ENCODE assay signal across 7 mouse cellular contexts in genomic region chr16:30596959-30597681, GRCm38 (mm10). TPM values are rescaled to one million over a fixed set of nuclear protein-coding genes. Genes with fewer than 3 reads are reported as not detected.
DNase-seq lines count a peak whose midpoint lies in the region; ATAC-seq lines count a peak whose summit lies in the region.

No protein-coding gene starts in this region.

- no peak overlapping the region for H3K9ac ChIP-seq in intestine, embryonic 14.5 days (ENCODE audit: low read length)
- peak overlapping the region; percentile 18; the same call in 1 of the 2 replicates for H3K9ac ChIP-seq in midbrain, embryonic 11.5 days (ENCODE audit: low read length)

- ATAC-seq in intestine, embryonic 14.5 days (replicated peaks; ENCODE audit: low FRiP score, low TSS enrichment, low read depth), result 0 out of 2 replicates have a peak, but pooled peaks have one; percentile 12
- peak; percentile 41 for ATAC-seq in midbrain, embryonic 11.5 days (ENCODE audit: low FRiP score)

- 0 out of 2 replicates have a peak, but pooled peaks cover 4% of the 10 kb centered on the region for H3K27me3 ChIP-seq in intestine, embryonic 14.5 days (replicated peaks; ENCODE audit: control insufficient read depth, insufficient read depth, low read length)
- H3K27me3 ChIP-seq in midbrain, embryonic 11.5 days (ENCODE audit: control insufficient read depth, insufficient read depth, low read length), result peaks cover 18% of the 10 kb centered on the region

- WGBS in intestine, embryonic 14.5 days, result 12% methylated on average over 16 of the region's 16 CpGs
- 11% methylated on average over 16 of the region's 16 CpGs for WGBS in midbrain, embryonic 11.5 days

- peaks cover 18% of the 10 kb centered on the region for H3K4me1 ChIP-seq in intestine, embryonic 14.5 days (replicated peaks; ENCODE audit: control insufficient read depth, insufficient read depth, low read length)
- peaks cover 13% of the 10 kb centered on the region for H3K4me1 ChIP-seq in midbrain, embryonic 11.5 days (ENCODE audit: control insufficient read depth, insufficient read depth, low read length)

- no peak overlapping the region for H3K4me3 ChIP-seq in intestine, embryonic 14.5 days (ENCODE audit: low read depth, low read length)
- no peak overlapping the region for H3K4me3 ChIP-seq in midbrain, embryonic 11.5 days (ENCODE audit: low read depth, low read length)

- no peaks in the 10 kb centered on the region for H3K9me3 ChIP-seq in intestine, embryonic 14.5 days (ENCODE audit: control insufficient read depth, low read length)
- no peaks in the 10 kb centered on the region for H3K9me3 ChIP-seq in midbrain, embryonic 11.5 days (ENCODE audit: control insufficient read depth, low read length)

- no peak overlapping the region for H3K27ac ChIP-seq in intestine, embryonic 14.5 days (ENCODE audit: low read depth)
- no peak overlapping the region for H3K27ac ChIP-seq in midbrain, embryonic 11.5 days (ENCODE audit: low read depth, low read length)

- H3K36me3 ChIP-seq in intestine, embryonic 14.5 days (ENCODE audit: control insufficient read depth, insufficient read depth, low read length), result no peaks in the 10 kb centered on the region
- H3K36me3 ChIP-seq in midbrain, embryonic 11.5 days (ENCODE audit: control insufficient read depth, insufficient read depth, low read length), result no peaks in the 10 kb centered on the region

- H3K4me2 ChIP-seq in intestine, embryonic 14.5 days (ENCODE audit: low read length), result peak overlapping the region; percentile 31
- peak overlapping the region; percentile 36 for H3K4me2 ChIP-seq in midbrain, embryonic 11.5 days

- intact Hi-C loops in gastrocnemius, postnatal 36 days (cut with DNase I), result loop anchor here (1.0 to 5.0 kb wide), 4 partner anchors 275 to 755 kb away; no protein-coding TSS in a partner anchor
- intact Hi-C loops in left cerebral cortex, postnatal 36 days (cut with DNase I), result loop anchor here (1.0 to 10.0 kb wide), 3 partner anchors 380 to 758 kb away; no protein-coding TSS in a partner anchor

- peak; percentile 92 for DNase-seq in adrenal gland, adult 18-20 months (ENCODE audit: low spot score in 2 of 2)
- peak; percentile 96 for DNase-seq in embryo, embryonic 10.5 days (ENCODE audit: low spot score)
- peak; percentile 78 to 89 for DNase-seq in gastrocnemius, postnatal 36 days
- peak; percentile 98 for DNase-seq in intestine, embryonic 14.5 days (ENCODE audit: low spot score)
- peak; percentile 88 to 93 for DNase-seq in left cerebral cortex, postnatal 36 days (ENCODE audit: low spot score in 2 of 2)
- DNase-seq in midbrain, embryonic 11.5 days (ENCODE audit: low spot score, missing footprints), result peak; percentile 99
- DNase-seq in skeletal muscle tissue, adult 2 months (ENCODE audit: low read depth, low spot score), result peak; percentile 70

RNA-seq across cellular contexts. Expression of gene Fam43a, which starts 2.4 kb away (rescaled TPM):
- total RNA-seq in adrenal gland, adult 18-20 months (2021), result 10 to 100 TPM; 24.6 to 30.9 TPM
- 1 to 10 TPM; 5.4 to 6.3 TPM for total RNA-seq in gastrocnemius, postnatal 36 days (2021)
- 5.9 and 6.8 TPM in 2 replicates for polyA plus RNA-seq in intestine, embryonic 14.5 days (2014; fragmentation: Nextera tagmentation; extraction: Ambion mirVana)
- total RNA-seq in left cerebral cortex, postnatal 36 days (2021), result 10 to 100 TPM; 14.6 to 15.9 TPM
- 5.4 and 6.1 TPM in 2 replicates for polyA plus RNA-seq in midbrain, embryonic 11.5 days (2014; fragmentation: Nextera tagmentation; extraction: Ambion mirVana)

RNA-seq across cellular contexts. Expression of gene Lsg1, which starts 9.7 kb away (rescaled TPM):
- total RNA-seq in adrenal gland, adult 18-20 months (2021), result 10 to 100 TPM; 38.5 to 39.5 TPM
- total RNA-seq in gastrocnemius, postnatal 36 days (2021), result 10 to 100 TPM; 17.5 to 20.2 TPM
- polyA plus RNA-seq in intestine, embryonic 14.5 days (2014; fragmentation: Nextera tagmentation; extraction: Ambion mirVana), result 69.4 and 70.3 TPM in 2 replicates
- total RNA-seq in left cerebral cortex, postnatal 36 days (2021), result 10 to 100 TPM; 20.4 to 21.8 TPM
- 84.7 and 89.3 TPM in 2 replicates for polyA plus RNA-seq in midbrain, embryonic 11.5 days (2014; fragmentation: Nextera tagmentation; extraction: Ambion mirVana)

RNA-seq across cellular contexts. Expression of gene Tmem44, which starts 46.5 kb away (rescaled TPM):
- total RNA-seq in adrenal gland, adult 18-20 months (2021), result 1 to 10 TPM; 3.7 to 4.2 TPM
- 1 to 10 TPM; 1.8 to 2.5 TPM for total RNA-seq in gastrocnemius, postnatal 36 days (2021)
- 15.0 and 15.6 TPM in 2 replicates for polyA plus RNA-seq in intestine, embryonic 14.5 days (2014; fragmentation: Nextera tagmentation; extraction: Ambion mirVana)
- 10 to 100 TPM; 68.1 to 71.7 TPM for total RNA-seq in left cerebral cortex, postnatal 36 days (2021)
- polyA plus RNA-seq in midbrain, embryonic 11.5 days (2014; fragmentation: Nextera tagmentation; extraction: Ambion mirVana), result 26.6 and 27.9 TPM in 2 replicates

Comparison
In these comparisons a context has a peak if more than half of its experiments do, and no peak if none do; other contexts are left out.
1. RNA of gene Tmem44, which starts 46.5 kb away (total RNA-seq): 68.1 to 71.7 TPM in left cerebral cortex, postnatal 36 days; 3.7 to 4.2 TPM in adrenal gland, adult 18-20 months and 1.8 to 2.5 TPM in gastrocnemius, postnatal 36 days; every median in the first group is over 10 times any median in the second.
2. Peak in every context shown above with its lines, with median percentiles within 50 percentile points of each other: DNase-seq.